Mouse (Mus musculus): ENCODE data around the gene Clcn2.
A peak's percentile ranks its signal among the peaks of the same experiment; 100 is the strongest.

Gene Clcn2

GRCm38 (mm10) chr16:20717181-20717977 is at the start of gene Clcn2, which contains the start of gene Polr2h:
Clcn2 (minus strand) TSS chr16:20717746.
Polr2h (plus strand) TSS chr16:20717665.
- peak; percentile 98 for DNase-seq (ENCODE audit: low read depth, low spot score)

GRCm38 (mm10) chr16:20765244-20765643 is 47.7 kb upstream of the Clcn2 start:
- no peak for DNase-seq (ENCODE audit: low read depth, low spot score)

- no peak for DNase-seq (ENCODE audit: low read depth, low spot score)
Measured at GRCm38 (mm10) chr16:20761681-20762080, 44.1 kb upstream of the Clcn2 start.

- DNase-seq (ENCODE audit: low read depth, low spot score), result no peak
Measured at GRCm38 (mm10) chr16:20757385-20757784, 39.8 kb upstream of the Clcn2 start.

- DNase-seq (ENCODE audit: low read depth, low spot score), result peak; percentile 85
Measured at GRCm38 (mm10) chr16:20756052-20756451, 38.5 kb upstream of the Clcn2 start.

- DNase-seq (ENCODE audit: low read depth, low spot score), result no peak
Measured at GRCm38 (mm10) chr16:20750518-20750917, 33.0 kb upstream of the Clcn2 start.

- peak; percentile 81 for DNase-seq (ENCODE audit: low read depth, low spot score)
Measured at GRCm38 (mm10) chr16:20746641-20747040, 29.1 kb upstream of the Clcn2 start.

GRCm38 (mm10) chr16:20739845-20740244 is 22.3 kb upstream of the Clcn2 start:
- DNase-seq (ENCODE audit: low read depth, low spot score), result no peak

GRCm38 (mm10) chr16:20736823-20737222 is 19.3 kb upstream of the Clcn2 start:
- DNase-seq (ENCODE audit: low read depth, low spot score), result no peak

- DNase-seq (ENCODE audit: low read depth, low spot score), result no peak
Measured at GRCm38 (mm10) chr16:20736168-20736567, 18.6 kb upstream of the Clcn2 start.

- no peak for DNase-seq (ENCODE audit: low read depth, low spot score)
Measured at GRCm38 (mm10) chr16:20735651-20736050, 18.1 kb upstream of the Clcn2 start.

- DNase-seq (ENCODE audit: low read depth, low spot score), result no peak
Measured at GRCm38 (mm10) chr16:20733731-20734730, 16.5 kb upstream of the Clcn2 start, which contains the start of gene Thpo. Thpo (minus strand) TSS chr16:20734511.

GRCm38 (mm10) chr16:20732925-20733730 is 15.6 kb upstream of the Clcn2 start, which contains the start of gene Chrd:
Chrd (plus strand) TSS chr16:20733127.
- peak; percentile 60 for DNase-seq (ENCODE audit: low read depth, low spot score)

- no peak for DNase-seq (ENCODE audit: low read depth, low spot score)
Measured at GRCm38 (mm10) chr16:20732251-20732924, 14.8 kb upstream of the Clcn2 start.

GRCm38 (mm10) chr16:20731688-20732087 is 14.1 kb upstream of the Clcn2 start:
- DNase-seq (ENCODE audit: low read depth, low spot score), result no peak

GRCm38 (mm10) chr16:20730293-20730711 is 12.8 kb upstream of the Clcn2 start:
- no peak for DNase-seq (ENCODE audit: low read depth, low spot score)

GRCm38 (mm10) chr16:20726384-20726783 is 8.8 kb upstream of the Clcn2 start:
- DNase-seq (ENCODE audit: low read depth, low spot score), result peak; percentile 76

- DNase-seq (ENCODE audit: low read depth, low spot score), result no peak
Measured at GRCm38 (mm10) chr16:20725750-20726149, 8.2 kb upstream of the Clcn2 start.

- no peak for DNase-seq (ENCODE audit: low read depth, low spot score)
Measured at GRCm38 (mm10) chr16:20725321-20725720, 7.8 kb upstream of the Clcn2 start.

GRCm38 (mm10) chr16:20724338-20724748 is 6.8 kb upstream of the Clcn2 start:
- DNase-seq (ENCODE audit: low read depth, low spot score), result peak; percentile 74

- no peak for DNase-seq (ENCODE audit: low read depth, low spot score)
Measured at GRCm38 (mm10) chr16:20723247-20723646, 5.7 kb upstream of the Clcn2 start.
